Mouse (Mus musculus): ENCODE measurements around the gene Slc25a10.

Gene Slc25a10

GRCm38 (mm10) chr11:120539285-120540014 is 47.8 kb downstream of the Slc25a10 start:
- TF ChIP-seq GATA4 (IDR thresholded peaks at IDR 0.05; ENCODE audit: insufficient replicate concordance, low read length), result no peak

- TF ChIP-seq GATA4 (IDR thresholded peaks at IDR 0.05; ENCODE audit: insufficient replicate concordance, low read length), result no peak
Observed at GRCm38 (mm10) chr11:120541907-120542306, 50.3 kb downstream of the Slc25a10 start.

- no peak for TF ChIP-seq GATA4 (IDR thresholded peaks at IDR 0.05; ENCODE audit: insufficient replicate concordance, low read length)
Observed at GRCm38 (mm10) chr11:120542376-120542775, 50.7 kb downstream of the Slc25a10 start.

GRCm38 (mm10) chr11:120545964-120546363 is 54.3 kb downstream of the Slc25a10 start:
- no peak for TF ChIP-seq GATA4 (IDR thresholded peaks at IDR 0.05; ENCODE audit: insufficient replicate concordance, low read length)

- TF ChIP-seq GATA4 (IDR thresholded peaks at IDR 0.05; ENCODE audit: insufficient replicate concordance, low read length), result no peak
Observed at GRCm38 (mm10) chr11:120547469-120547868, 55.8 kb downstream of the Slc25a10 start.

- TF ChIP-seq GATA4 (IDR thresholded peaks at IDR 0.05; ENCODE audit: insufficient replicate concordance, low read length), result no peak
Observed at GRCm38 (mm10) chr11:120548214-120548613, 56.6 kb downstream of the Slc25a10 start.

GRCm38 (mm10) chr11:120548786-120549167 is 57.1 kb downstream of the Slc25a10 start:
- no peak for TF ChIP-seq GATA4 (IDR thresholded peaks at IDR 0.05; ENCODE audit: insufficient replicate concordance, low read length)

Measured in liver, adult (tissue).